Mouse (Mus musculus) CD4-positive, CD25-positive, alpha-beta regulatory T cell, adult 9 weeks (primary cell): ENCODE measurements around the gene Igfals. TPM values are rescaled to one million over a fixed set of nuclear protein-coding genes. Genes with fewer than 3 reads are reported as not detected.

Experiments used
- polyA plus RNA-seq: library from polyadenylated mRNA; unstranded; fragments of 100-300 nt; shearing (Covaris generic); gene quantifications from one replicate; pipeline ENCODE4 v1.2.1, GENCODE M21; 2017

Gene Igfals
- not detected for polyA plus RNA-seq

DNA sequence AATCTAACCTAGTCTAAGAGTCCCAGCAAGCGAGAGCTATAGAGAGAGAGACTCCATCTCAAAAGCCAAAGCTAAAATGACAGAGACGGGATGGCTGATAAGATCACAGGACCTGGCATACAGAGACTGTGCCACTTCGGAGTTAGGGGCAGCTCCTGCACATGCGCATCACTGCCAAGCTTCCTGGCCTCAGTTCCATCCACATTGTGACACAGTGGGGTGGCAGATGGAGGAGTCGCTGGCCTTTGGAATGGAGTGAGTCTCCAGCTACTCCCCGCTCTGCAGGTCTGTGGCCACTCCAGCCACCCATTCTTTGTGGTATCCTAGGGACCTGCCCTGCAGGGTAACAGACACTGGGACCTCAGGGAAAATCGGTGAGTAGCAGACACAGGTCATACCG is at the start of gene Igfals:
Gene Igfals (plus strand): TSS at position 222 of the 400 bp plus-strand sequence.

GRCm38 (mm10) chr17:24839842-24840241 is 26.0 kb upstream of the Igfals start, which contains the start of gene Hagh:
TSS of gene Hagh (plus strand) at chr17:24840143.

GRCm38 (mm10) chr17:24850065-24850772 is 15.6 kb upstream of the Igfals start, which contains the start of gene Fahd1:
TSS of gene Fahd1 (minus strand) at chr17:24850364.

DNA sequence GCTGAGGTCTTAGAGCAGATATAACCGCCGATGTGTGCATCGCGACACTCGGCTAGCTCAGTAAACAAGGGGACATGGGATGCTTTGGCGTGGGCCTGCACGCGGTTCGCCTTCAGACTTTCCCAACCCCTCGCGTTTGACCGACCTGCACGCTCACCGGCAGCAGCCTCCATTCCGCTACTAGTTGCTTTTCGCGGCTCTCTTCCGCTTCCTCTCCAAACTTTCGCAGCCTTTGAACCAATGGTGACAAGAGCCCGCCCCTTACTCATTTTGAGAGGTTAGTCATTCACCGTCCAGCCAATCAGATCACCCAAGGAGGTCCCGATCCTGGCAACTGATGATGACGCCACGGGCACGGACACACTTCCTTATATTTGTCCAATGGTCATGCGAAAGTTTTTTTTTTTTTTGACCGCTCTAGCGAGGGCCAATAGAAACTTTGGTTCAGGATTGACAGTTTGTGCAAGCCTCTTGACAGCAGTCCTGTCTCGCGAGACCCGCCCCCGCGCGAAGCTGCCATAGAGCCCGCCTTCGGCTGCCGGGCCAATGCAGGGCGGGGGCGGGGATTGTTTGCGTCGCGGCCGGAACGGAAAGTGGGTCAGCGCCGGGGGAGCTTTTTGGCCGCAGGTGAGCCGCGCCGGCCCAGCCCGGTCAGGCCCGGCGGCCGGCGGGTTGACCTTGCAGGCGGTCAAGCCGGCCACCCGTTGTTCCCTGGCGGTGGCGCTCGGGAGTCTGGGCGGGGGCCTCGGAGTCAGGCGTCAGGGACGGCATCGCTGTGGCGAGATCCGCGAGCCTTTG is 20.5 kb downstream of the Igfals start, which contains the start of the genes Nubp2 and Spsb3:
Gene Nubp2 (minus strand): TSS at position 216 of the 798 bp plus-strand sequence.
Gene Spsb3 (plus strand): TSS at position 510 of the 798 bp plus-strand sequence.

GRCm38 (mm10) chr17:24894995-24895547 is 29.3 kb downstream of the Igfals start, which contains the start of the genes Eme2 and Mrps34:
TSS of gene Eme2 (minus strand) at chr17:24895087.
TSS of gene Mrps34 (plus strand) at chr17:24895116.

DNA sequence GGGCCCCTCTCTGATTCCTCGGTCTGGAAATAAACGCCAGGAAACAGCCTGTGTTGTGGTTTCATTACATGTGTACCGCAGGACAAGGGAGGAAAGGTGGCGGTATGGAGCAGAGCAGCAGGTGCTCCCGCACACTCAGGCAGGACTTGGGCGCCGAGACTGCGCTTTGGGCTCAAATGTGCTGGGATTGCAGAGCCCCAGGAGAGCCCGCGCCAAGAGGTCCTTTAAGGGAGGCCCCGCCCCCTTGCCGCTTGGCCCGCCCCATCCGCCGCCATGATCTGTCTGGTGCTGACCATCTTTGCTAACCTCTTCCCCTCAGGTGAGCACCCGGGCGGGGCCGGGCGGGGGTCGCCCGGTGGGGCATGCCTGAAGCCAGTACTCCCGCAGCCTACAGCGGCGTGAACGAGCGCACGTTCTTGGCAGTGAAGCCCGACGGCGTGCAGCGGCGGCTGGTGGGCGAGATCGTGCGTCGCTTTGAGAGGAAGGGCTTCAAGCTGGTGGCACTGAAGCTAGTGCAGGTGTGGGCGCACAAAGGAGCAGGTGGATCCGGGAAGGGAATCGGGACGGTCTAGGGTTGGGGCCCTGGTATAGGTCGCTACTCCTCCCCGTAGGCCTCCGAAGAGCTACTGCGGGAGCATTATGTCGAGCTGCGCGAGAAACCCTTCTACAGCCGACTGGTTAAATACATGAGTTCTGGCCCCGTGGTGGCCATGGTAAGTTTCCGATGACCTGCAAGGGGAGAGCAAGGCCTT is 30.6 kb downstream of the Igfals start, which contains the start of gene Nme3:
Gene Nme3 (plus strand): TSS at position 260 of the 752 bp plus-strand sequence.

Other genes starting within 250 kb of the Igfals start
- gene Tsc2, start 233.4 kb upstream of the Igfals start, polyA plus RNA-seq, result 52.7 TPM
- 6.2 TPM for gene Nthl1, start 233.3 kb upstream of the Igfals start, polyA plus RNA-seq
- gene Slc9a3r2, start 215.7 kb upstream of the Igfals start, polyA plus RNA-seq, result not detected
- gene Npw, start 207.5 kb upstream of the Igfals start, polyA plus RNA-seq, result not detected
- 2.3 TPM for gene Zfp598, start 196.3 kb upstream of the Igfals start, polyA plus RNA-seq
- 0.40 TPM for gene Syngr3, start 176.0 kb upstream of the Igfals start, polyA plus RNA-seq
- gene Gfer, start 169.8 kb upstream of the Igfals start, polyA plus RNA-seq, result 7.7 TPM
- 1.7 TPM for gene Noxo1, start 169.8 kb upstream of the Igfals start, polyA plus RNA-seq
- gene Tbl3, start 158.3 kb upstream of the Igfals start, polyA plus RNA-seq, result 71.9 TPM
- not detected for gene Rnf151, start 147.9 kb upstream of the Igfals start, polyA plus RNA-seq
- gene Rps2, start 147.9 kb upstream of the Igfals start, polyA plus RNA-seq, result 660 TPM
- gene Ndufb10, start 141.5 kb upstream of the Igfals start, polyA plus RNA-seq, result 257 TPM
- gene Rpl3l, start 138.2 kb upstream of the Igfals start, polyA plus RNA-seq, result not detected
- gene Msrb1, start 129.4 kb upstream of the Igfals start, polyA plus RNA-seq, result 20.9 TPM
- gene Hs3st6, start 113.0 kb upstream of the Igfals start, polyA plus RNA-seq, result not detected
- gene Meiob, start 61.7 kb upstream of the Igfals start, polyA plus RNA-seq, result not detected
- gene Hagh, start 25.9 kb upstream of the Igfals start, polyA plus RNA-seq, result 49.6 TPM
- gene Fahd1, start 15.6 kb upstream of the Igfals start, polyA plus RNA-seq, result 2.7 TPM
- gene Nubp2, start 20.4 kb downstream of the Igfals start, polyA plus RNA-seq, result 113 TPM
- 58.4 TPM for gene Spsb3, start 20.6 kb downstream of the Igfals start, polyA plus RNA-seq
- gene Eme2, start 29.1 kb downstream of the Igfals start, polyA plus RNA-seq, result 64.8 TPM
- 40.9 TPM for gene Mrps34, start 29.1 kb downstream of the Igfals start, polyA plus RNA-seq
- gene Nme3, start 30.5 kb downstream of the Igfals start, polyA plus RNA-seq, result 69.5 TPM
- 46.1 TPM for gene Mapk8ip3, start 71.0 kb downstream of the Igfals start, polyA plus RNA-seq
- 33.0 TPM for gene Jpt2, start 94.7 kb downstream of the Igfals start, polyA plus RNA-seq
- gene Cramp1l, start 149.8 kb downstream of the Igfals start, polyA plus RNA-seq, result 3.3 TPM
- 26.0 TPM for gene Ift140, start 150.1 kb downstream of the Igfals start, polyA plus RNA-seq
- 1.3 TPM for gene Tmem204, start 217.6 kb downstream of the Igfals start, polyA plus RNA-seq
- gene Telo2, start 250.0 kb downstream of the Igfals start, polyA plus RNA-seq, result 39.0 TPM